Mouse (Mus musculus) cerebral cortex, adult 2 months (tissue): ENCODE measurements around the gene Izumo4.

Experiments
- WGBS: fragments of 180-500 bp; shearing (Covaris S2); methylation state at CpG from one replicate; pipeline ENCODE4 v1.1.7; 2018; 5-methylcytosine and 5-hydroxymethylcytosine counted together

Izumo4 gene

GRCm38 (mm10) chr10:80727369-80728127 is 25.6 kb downstream of the Izumo4 start:
- 75% methylated on average over 5 of the region's 5 CpGs for WGBS

DNA sequence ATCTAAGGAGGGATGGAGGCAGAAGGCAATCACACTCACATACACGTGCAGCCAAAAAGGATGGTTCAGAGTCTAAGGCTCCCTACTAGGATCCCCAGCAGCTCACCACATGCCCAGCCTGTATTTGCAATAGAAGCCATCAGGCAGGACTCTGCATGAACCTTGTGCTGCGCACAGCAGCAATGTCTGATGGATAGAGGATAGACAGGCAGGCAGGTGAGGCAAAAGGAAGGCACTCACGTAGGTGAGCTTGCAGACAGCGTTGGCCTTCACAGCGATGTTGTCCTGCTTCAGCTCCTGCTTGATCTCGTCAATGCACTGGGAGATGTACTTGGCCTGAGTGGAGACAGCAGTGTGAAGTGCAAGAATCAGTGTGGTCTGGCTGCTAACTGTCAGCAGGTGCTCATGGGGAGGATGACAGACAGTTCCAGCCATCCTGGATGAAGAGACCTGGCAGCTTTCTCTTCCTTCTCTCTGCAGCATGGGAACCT is 30.7 kb downstream of the Izumo4 start:
- WGBS: 78% methylated on average over 6 of the region's 6 CpGs

GRCm38 (mm10) chr10:80736731-80737130 is 34.7 kb downstream of the Izumo4 start:
- WGBS: 20% methylated on average over 5 of the region's 5 CpGs

GRCm38 (mm10) chr10:80738657-80739056 is 36.7 kb downstream of the Izumo4 start:
- WGBS: 33% methylated on average over 1 of the region's 1 CpGs

- WGBS: 6% methylated on average over 5 of the region's 5 CpGs
Measured at GRCm38 (mm10) chr10:80741146-80741545, 39.2 kb downstream of the Izumo4 start.

DNA sequence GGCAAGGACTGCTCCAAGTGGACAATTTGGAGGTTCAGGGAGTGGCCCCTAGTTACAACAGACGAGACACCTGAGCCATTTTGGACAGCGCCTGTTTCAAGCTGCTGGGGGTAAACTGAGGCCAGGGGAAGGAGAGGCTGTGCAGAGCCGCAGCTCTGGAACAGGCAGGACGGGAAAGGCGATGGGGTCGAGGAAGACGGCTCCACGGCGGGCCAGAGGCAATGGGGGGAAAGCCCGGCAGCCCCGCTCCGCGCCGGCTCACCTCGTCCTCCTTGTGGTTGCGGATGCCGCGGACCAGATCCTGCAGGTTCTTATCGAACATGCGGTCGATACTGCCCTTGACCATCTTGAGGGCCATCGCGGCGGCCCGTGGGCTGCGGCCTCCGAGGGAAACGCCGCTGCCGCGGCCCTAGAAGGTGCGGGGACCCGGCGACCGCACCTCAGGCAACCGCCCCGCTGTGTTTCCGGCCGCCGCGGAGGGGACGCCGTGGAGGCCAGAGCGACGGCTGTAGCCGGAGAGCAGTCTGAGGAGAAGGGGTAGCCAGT is 39.7 kb downstream of the Izumo4 start:
- under 1% methylated on average over 46 of the region's 46 CpGs for WGBS

DNA sequence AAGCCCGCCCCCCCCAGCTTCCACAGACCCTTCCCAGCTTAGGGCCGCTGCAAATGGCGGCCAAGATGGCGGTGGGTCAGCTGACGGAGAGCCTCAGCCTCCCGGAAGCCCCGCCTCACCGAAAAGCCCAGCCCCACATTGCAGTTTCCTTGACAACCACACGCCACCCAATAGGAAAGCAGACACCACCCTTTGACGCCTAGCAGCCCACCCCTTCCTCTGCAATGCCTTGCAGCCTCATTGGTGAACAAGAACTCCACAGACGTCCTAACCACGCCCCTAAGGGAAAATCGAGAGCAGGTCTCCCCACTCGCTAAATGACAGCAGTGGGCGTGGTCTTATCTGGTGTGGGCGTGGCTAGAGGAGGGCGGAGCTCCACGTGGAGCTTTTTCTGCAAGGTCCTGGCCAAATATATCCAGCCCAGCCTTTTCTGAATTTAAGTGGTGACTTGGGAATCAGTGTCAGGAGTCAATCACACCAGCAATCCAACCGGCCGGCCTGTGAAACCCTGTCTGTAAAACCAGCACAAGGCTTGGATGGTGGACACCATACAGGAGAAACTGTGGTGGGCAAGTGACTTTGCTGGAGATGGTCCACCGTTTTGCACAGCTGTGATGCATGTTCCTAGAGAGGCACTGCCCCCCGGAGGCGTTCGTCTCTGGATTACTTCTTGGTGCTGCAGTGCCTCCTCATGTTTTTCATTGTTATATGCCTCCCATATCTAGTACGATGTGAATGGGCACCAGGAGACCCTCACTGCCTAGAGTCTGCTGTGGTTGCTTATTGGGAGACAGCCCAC is 40.4 kb downstream of the Izumo4 start, which contains the start of gene Ap3d1:
Gene Ap3d1 (minus strand): TSS at position 85 of the 799 bp plus-strand sequence.
- under 1% methylated on average over 25 of the region's 25 CpGs for WGBS

- WGBS: 59% methylated on average over 5 of the region's 5 CpGs
Measured at GRCm38 (mm10) chr10:80744262-80744661, 42.3 kb downstream of the Izumo4 start.

DNA sequence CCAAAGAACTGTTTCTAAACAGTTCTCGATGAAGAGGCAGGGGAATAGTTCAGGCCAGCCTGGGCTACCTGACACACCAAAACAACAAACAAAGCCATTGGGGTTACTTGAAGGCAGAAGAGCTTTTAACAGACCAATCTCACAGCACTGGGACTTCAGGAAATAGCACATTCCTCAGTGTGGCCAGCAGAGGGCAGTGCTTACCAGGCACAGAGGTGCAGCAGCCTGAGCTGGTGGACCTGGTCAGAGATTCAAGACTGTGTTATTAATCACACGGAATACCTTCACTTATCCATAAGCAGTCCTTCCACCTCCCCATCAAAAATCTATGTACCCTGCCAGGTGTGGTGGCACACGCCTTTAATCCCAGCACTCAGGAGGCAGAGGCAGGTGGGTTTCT is 45.4 kb downstream of the Izumo4 start:
- WGBS: 7% methylated on average over 3 of the region's 3 CpGs

- 23% methylated on average over 6 of the region's 6 CpGs for WGBS
Measured at GRCm38 (mm10) chr10:80748609-80749008, 46.6 kb downstream of the Izumo4 start.

- 5% methylated on average over 16 of the region's 16 CpGs for WGBS
Measured at GRCm38 (mm10) chr10:80751188-80751832, 49.3 kb downstream of the Izumo4 start.

DNA sequence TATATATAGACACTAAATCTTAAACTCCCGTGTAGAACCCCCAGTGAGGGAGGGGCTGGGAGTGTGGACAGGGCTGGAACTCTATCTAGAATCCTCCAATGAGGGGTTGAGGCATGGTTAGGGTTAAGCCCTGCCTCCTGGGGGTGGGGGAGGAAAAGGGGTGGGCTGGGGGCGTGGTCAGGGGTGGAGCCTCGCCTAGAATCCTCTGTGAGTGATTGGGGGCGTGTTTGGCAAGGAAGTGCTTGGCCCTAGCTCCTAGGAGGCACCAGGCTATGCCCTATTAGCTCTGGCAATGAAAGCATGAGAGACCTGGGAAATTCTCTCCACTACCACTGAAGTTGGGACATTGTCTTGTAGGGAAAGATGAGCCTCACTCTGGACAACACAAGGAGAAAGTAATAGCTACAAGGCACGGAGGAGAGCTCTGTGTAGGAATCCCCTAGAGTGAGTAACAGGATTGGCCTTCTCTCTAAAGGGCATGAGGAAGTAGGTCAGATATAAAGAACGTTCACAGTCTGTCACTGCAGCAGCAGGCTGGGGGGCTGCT is 50.2 kb downstream of the Izumo4 start:
- 6% methylated on average over 6 of the region's 6 CpGs for WGBS

GRCm38 (mm10) chr10:80754594-80755290 is 52.8 kb downstream of the Izumo4 start, which contains the start of gene Dot1l:
Dot1l (plus strand) TSS chr10:80755206.
- 2% methylated on average over 49 of the region's 57 CpGs for WGBS
